Mouse (Mus musculus) spleen, adult 2 months (tissue): ENCODE data around the gene Padi2.

ENCODE experiments used
- CTCF ChIP-seq: fragments of 200-500 bp; IDR thresholded peaks from 2 replicates; pipeline ENCODE4 v1.5.1; 2011; ENCODE audit warnings: mild to moderate bottlenecking, inconsistent platforms; ENCODE audit not compliant: insufficient read depth, insufficient read length, insufficient replicate concordance; ENCODE audit errors: extremely low read depth
- POLR2A ChIP-seq: fragments of 200-500 bp; IDR thresholded peaks from 2 replicates; pipeline ENCODE4 v1.6.1; 2011; ENCODE audit warnings: low read depth, low read length, inconsistent platforms

- TF ChIP-seq CTCF (no peak), POLR2A (no peak)
Measured at GRCm38 (mm10) chr4:140977886-140978692, 71.9 kb downstream of the Padi2 start.
